ENCODE assay signal across 8 mouse cellular contexts in genomic region chr11:100736746-100737080, GRCm38 (mm10). TPM values are rescaled to one million over a fixed set of nuclear protein-coding genes. Genes with fewer than 3 reads are reported as not detected.
DNase-seq lines count a peak whose midpoint lies in the region; ATAC-seq and TF ChIP-seq lines count a peak whose summit lies in the region.

No protein-coding gene starts in this region.

- peak overlapping the region; percentile 81 for H3K4me2 ChIP-seq in heart, embryonic 13.5 days
- peak overlapping the region; percentile 79 for H3K4me2 ChIP-seq in forebrain, postnatal 0 days (ENCODE audit: low read depth)

- H3K79me2 ChIP-seq in macrophage (ENCODE audit: inconsistent target) = peaks cover 63% of the 10 kb centered on the region

- WGBS in heart, embryonic 13.5 days = 60% methylated on average over 4 of the region's 4 CpGs
- WGBS in forebrain, postnatal 0 days = 74% methylated on average over 4 of the region's 4 CpGs
- 41% methylated on average over 4 of the region's 4 CpGs for WGBS in macrophage (ENCODE audit: missing documents)

- ATAC-seq in heart, embryonic 13.5 days (ENCODE audit: extremely low read depth, insufficient number of reproducible peaks, low FRiP score, low TSS enrichment) = no peak
- no peak for ATAC-seq in forebrain, postnatal 0 days

- intact Hi-C loops in left cerebral cortex, postnatal 25 days (cut with DNase I) = no loop called here
- intact Hi-C loops in left cerebral cortex, postnatal 10 days (cut with DNase I) = no loop called here

- H3K27ac ChIP-seq in heart, embryonic 13.5 days (replicated peaks) = peak overlapping the region; percentile 74; the same call in 1 of the 2 replicates
- H3K27ac ChIP-seq in forebrain, postnatal 0 days (ENCODE audit: low read depth, low read length) = no peak overlapping the region
- peak overlapping the region; percentile 99 for H3K27ac ChIP-seq in macrophage

- peaks cover 18% of the 10 kb centered on the region for H3K27me3 ChIP-seq in heart, embryonic 13.5 days (replicated peaks)
- no peaks in the 10 kb centered on the region for H3K27me3 ChIP-seq in E14TG2a.4 (ENCODE audit: insufficient read depth, low read length)
- H3K27me3 ChIP-seq in forebrain, postnatal 0 days (ENCODE audit: insufficient read depth, low read length) = no peaks in the 10 kb centered on the region

- H3K9ac ChIP-seq in heart, embryonic 13.5 days = peak overlapping the region; percentile 95
- 0 out of 2 replicates have a peak overlapping the region, but pooled peaks have one; percentile 90 for H3K9ac ChIP-seq in forebrain, postnatal 0 days

- peaks cover 27% of the 10 kb centered on the region for H3K4me1 ChIP-seq in heart, embryonic 13.5 days
- peaks cover 65% of the 10 kb centered on the region for H3K4me1 ChIP-seq in E14TG2a.4 (replicated peaks; ENCODE audit: low read depth, low read length)
- H3K4me1 ChIP-seq in forebrain, postnatal 0 days (ENCODE audit: insufficient read depth) = peaks cover 10% of the 10 kb centered on the region; the same call in 1 of the 2 replicates

- H3K4me3 ChIP-seq in heart, embryonic 13.5 days = peak overlapping the region; percentile 87
- H3K4me3 ChIP-seq in E14TG2a.4 (replicated peaks; ENCODE audit: low read length) (peak overlapping the region; percentile 100), macrophage (ENCODE audit: inconsistent target) (peak overlapping the region; percentile 100)
- 0 out of 2 replicates have a peak overlapping the region, but pooled peaks have one; percentile 94 for H3K4me3 ChIP-seq in forebrain, postnatal 0 days (ENCODE audit: low read depth, low read length)

- TF ChIP-seq CTCF in E14TG2a.4 (conservative IDR thresholded peaks at IDR 0.05; ENCODE audit: low read length) = no peak
- TF ChIP-seq CTCF in forebrain, postnatal 0 days (IDR thresholded peaks at IDR 0.05; ENCODE audit: low read depth) = no peak

- no peaks in the 10 kb centered on the region for H3K9me3 ChIP-seq in heart, embryonic 13.5 days
- no peaks in the 10 kb centered on the region for H3K9me3 ChIP-seq in E14TG2a.4 (ENCODE audit: low read length)
- no peaks in the 10 kb centered on the region for H3K9me3 ChIP-seq in forebrain, postnatal 0 days (ENCODE audit: low read length)

- no peak for DNase-seq in heart, adult 18-20 months
- DNase-seq in forebrain, postnatal 0 days = no peak
- DNase-seq in left cerebral cortex, postnatal 25 days (ENCODE audit: low spot score in 2 of 2) = no peak
- no peak for DNase-seq in frontal cortex, postnatal 36 days (ENCODE audit: low spot score in 2 of 2)
- no peak for DNase-seq in left cerebral cortex, postnatal 10 days (ENCODE audit: extremely low spot score in 1 of 2, low spot score in 2 of 2)

- peaks cover 16% of the 10 kb centered on the region for H3K36me3 ChIP-seq in heart, embryonic 13.5 days
- peaks cover 41% of the 10 kb centered on the region for H3K36me3 ChIP-seq in E14TG2a.4 (ENCODE audit: insufficient read depth, low read length)
- peaks cover 11% of the 10 kb centered on the region; the same call in 1 of the 2 replicates for H3K36me3 ChIP-seq in forebrain, postnatal 0 days (ENCODE audit: insufficient read depth)
- H3K36me3 ChIP-seq in macrophage (ENCODE audit: inconsistent target) = no peaks in the 10 kb centered on the region; the same call in 1 of the 2 replicates

RNA-seq across cellular contexts. Expression of gene Rab5c, which starts 1.3 kb away (rescaled TPM):
- polyA plus RNA-seq in heart, embryonic 13.5 days (2015; fragmentation: Nextera tagmentation; extraction: Ambion mirVana) = 13.4 and 13.6 TPM in 2 replicates
- total RNA-seq in heart, adult 18-20 months (2021) = 10 to 100 TPM; 53.9 to 59.8 TPM
- total RNA-seq in forebrain, postnatal 0 days (2014; rRNA removed) = 208 and 211 TPM in 2 replicates
- polyA plus RNA-seq in forebrain, postnatal 0 days (2015; fragmentation: Nextera tagmentation; extraction: Ambion mirVana) = 34.9 and 37.8 TPM in 2 replicates
- 100 to 1,000 TPM in 1 of 26 experiments, 10 to 100 TPM in 25; 39.2 to 102 (median 64.6) TPM for total RNA-seq in macrophage (2018; cell fraction: chromatin; rRNA removed)
- total RNA-seq in macrophage (2018; cell fraction: cytosol; rRNA removed) = 100 to 1,000 TPM; 286 to 464 (median 359) TPM
- 100 to 1,000 TPM in 24 of 26 experiments, 10 to 100 TPM in 2; 81.7 to 239 (median 158) TPM for total RNA-seq in macrophage (2018; cell fraction: nucleus; rRNA removed)
- polyA plus RNA-seq in macrophage (2018) = 348 to 578 TPM (median 378 TPM) in 3 replicates
- 100 to 1,000 TPM; 152 to 158 TPM for total RNA-seq in left cerebral cortex, postnatal 25 days (2021)
- total RNA-seq in left cerebral cortex, postnatal 10 days (2021) = 100 to 1,000 TPM; 162 to 167 TPM

RNA-seq across cellular contexts. Expression of gene Kcnh4, which starts 23.0 kb away (rescaled TPM):
- not detected in 2 replicates for polyA plus RNA-seq in heart, embryonic 13.5 days (2015; fragmentation: Nextera tagmentation; extraction: Ambion mirVana)
- not detected for total RNA-seq in heart, adult 18-20 months (2021)
- 7.2 and 12.3 TPM in 2 replicates for total RNA-seq in forebrain, postnatal 0 days (2014; rRNA removed)
- polyA plus RNA-seq in forebrain, postnatal 0 days (2015; fragmentation: Nextera tagmentation; extraction: Ambion mirVana) = 3.2 and 4.4 TPM in 2 replicates
- 1 to 10 TPM in 3 of 26 experiments, under 1 TPM in 18, not detected in 5; 0.18 to 3.5 (median 0.32) TPM for total RNA-seq in macrophage (2018; cell fraction: chromatin; rRNA removed)
- under 1 TPM in 14 of 26 experiments, not detected in 12; 0.03 to 0.52 (median 0.06) TPM for total RNA-seq in macrophage (2018; cell fraction: cytosol; rRNA removed)
- total RNA-seq in macrophage (2018; cell fraction: nucleus; rRNA removed) = 1 to 10 TPM in 3 of 26 experiments, under 1 TPM in 12, not detected in 11; 0.10 to 2.2 (median 0.30) TPM
- not detected in 3 replicates for polyA plus RNA-seq in macrophage (2018)
- 10 to 100 TPM; 10.2 to 16.6 TPM for total RNA-seq in left cerebral cortex, postnatal 25 days (2021)
- 1 to 10 TPM; 7.8 to 9.5 TPM for total RNA-seq in left cerebral cortex, postnatal 10 days (2021)

RNA-seq across cellular contexts. Expression of gene Hspb9, which starts 23.1 kb away (rescaled TPM):
- 0.21 TPM in 1 of 2 replicates, not detected in the other for polyA plus RNA-seq in heart, embryonic 13.5 days (2015; fragmentation: Nextera tagmentation; extraction: Ambion mirVana)
- total RNA-seq in heart, adult 18-20 months (2021) = not detected
- total RNA-seq in forebrain, postnatal 0 days (2014; rRNA removed) = not detected in 2 replicates
- polyA plus RNA-seq in forebrain, postnatal 0 days (2015; fragmentation: Nextera tagmentation; extraction: Ambion mirVana) = 0.21 and 0.22 TPM in 2 replicates
- 1 to 10 TPM in 6 of 26 experiments, not detected in 20; 1.5 to 3.3 (median 1.7) TPM for total RNA-seq in macrophage (2018; cell fraction: chromatin; rRNA removed)
- total RNA-seq in macrophage (2018; cell fraction: cytosol; rRNA removed) = under 1 TPM in 10 of 26 experiments, not detected in 16; 0.25 to 0.92 (median 0.34) TPM
- 1 to 10 TPM in 8 of 26 experiments, under 1 TPM in 1, not detected in 17; 0.99 to 5.3 (median 3.1) TPM for total RNA-seq in macrophage (2018; cell fraction: nucleus; rRNA removed)
- polyA plus RNA-seq in macrophage (2018) = not detected in 3 replicates
- total RNA-seq in left cerebral cortex, postnatal 25 days (2021) = not detected
- total RNA-seq in left cerebral cortex, postnatal 10 days (2021) = not detected

RNA-seq across cellular contexts. Expression of gene Kat2a, which starts 24.4 kb away (rescaled TPM):
- 33.4 and 34.7 TPM in 2 replicates for polyA plus RNA-seq in heart, embryonic 13.5 days (2015; fragmentation: Nextera tagmentation; extraction: Ambion mirVana)
- total RNA-seq in heart, adult 18-20 months (2021) = 10 to 100 TPM; 12.2 to 14.7 TPM
- total RNA-seq in forebrain, postnatal 0 days (2014; rRNA removed) = 41.9 and 42.8 TPM in 2 replicates
- 59.9 and 67.0 TPM in 2 replicates for polyA plus RNA-seq in forebrain, postnatal 0 days (2015; fragmentation: Nextera tagmentation; extraction: Ambion mirVana)
- 10 to 100 TPM; 35.6 to 91.5 (median 59.1) TPM for total RNA-seq in macrophage (2018; cell fraction: chromatin; rRNA removed)
- 10 to 100 TPM; 11.8 to 23.7 (median 19.2) TPM for total RNA-seq in macrophage (2018; cell fraction: cytosol; rRNA removed)
- 10 to 100 TPM; 16.9 to 85.9 (median 40.5) TPM for total RNA-seq in macrophage (2018; cell fraction: nucleus; rRNA removed)
- 22.4 to 41.0 TPM (median 23.3 TPM) in 3 replicates for polyA plus RNA-seq in macrophage (2018)
- total RNA-seq in left cerebral cortex, postnatal 25 days (2021) = 10 to 100 TPM; 58.9 to 59.4 TPM
- 10 to 100 TPM; 68.3 to 68.6 TPM for total RNA-seq in left cerebral cortex, postnatal 10 days (2021)

RNA-seq across cellular contexts. Expression of gene Hcrt, which starts 26.0 kb away (rescaled TPM):
- not detected in 2 replicates for polyA plus RNA-seq in heart, embryonic 13.5 days (2015; fragmentation: Nextera tagmentation; extraction: Ambion mirVana)
- not detected for total RNA-seq in heart, adult 18-20 months (2021)
- 1.8 and 7.1 TPM in 2 replicates for total RNA-seq in forebrain, postnatal 0 days (2014; rRNA removed)
- polyA plus RNA-seq in forebrain, postnatal 0 days (2015; fragmentation: Nextera tagmentation; extraction: Ambion mirVana) = 2.6 and 8.0 TPM in 2 replicates
- total RNA-seq in macrophage (2018; cell fraction: chromatin; rRNA removed) = not detected
- total RNA-seq in macrophage (2018; cell fraction: cytosol; rRNA removed) = not detected
- total RNA-seq in macrophage (2018; cell fraction: nucleus; rRNA removed) = not detected
- polyA plus RNA-seq in macrophage (2018) = not detected in 3 replicates
- total RNA-seq in left cerebral cortex, postnatal 25 days (2021) = 10 to 100 TPM in 1 of 2 experiments, not detected in 1; 27.1 TPM
- under 1 TPM in 1 of 2 experiments, not detected in 1; 0.86 TPM for total RNA-seq in left cerebral cortex, postnatal 10 days (2021)
